Mouse (Mus musculus) granulocyte monocyte progenitor cell, adult 5-6 weeks (primary cell): Measurements from ENCODE around the gene Samd9l. TPM values are rescaled to one million over a fixed set of nuclear protein-coding genes. Genes with fewer than 3 reads are reported as not detected.
A peak's percentile ranks its signal among the peaks of the same experiment; 100 is the strongest.
"Not testable (repeated sequence)": the region's sequence is repeated elsewhere in the genome, so short reads cannot be mapped to it uniquely, and the experiment has no call there.

Experiments
- ATAC-seq: replicated peaks from 2 replicates; pipeline ENCODE4 v1.8.0; 2016; ENCODE audit warnings: mild to moderate bottlenecking, moderate TSS enrichment, inconsistent platforms; ENCODE audit not compliant: poor library complexity, severe bottlenecking
- total RNA-seq, 2 experiments: library from RNA; stranded (forward) in 1 of 2; stranded (reverse) in 1 of 2; fragments of 200-712, 200-1000 nt in 1 of 2; fragments of >200 nt in 1 of 2; fragmentation: Nextera tagmentation in 1 of 2; gene quantifications; 2 replicates each; pipeline ENCODE4 v1.2.3; 2014 to 2017

Samd9l gene
- total RNA-seq (2014; fragmentation: Nextera tagmentation) (1.6 and 3.2 TPM in 2 replicates), total RNA-seq (2017) (12.3 and 12.8 TPM in 2 replicates)

- ATAC-seq: peak; percentile 93
Observed at GRCm38 (mm10) chr6:3399340-3400068, at the start of gene Samd9l. Gene Samd9l, minus strand, starts transcription at chr6:3399572.

- peak; percentile 100 for ATAC-seq
Observed at GRCm38 (mm10) chr6:3447404-3447803, 48.0 kb upstream of the Samd9l start.

- ATAC-seq: no peak
Observed at GRCm38 (mm10) chr6:3443905-3444304, 44.5 kb upstream of the Samd9l start.

- ATAC-seq: no peak
Observed at GRCm38 (mm10) chr6:3436087-3436486, 36.7 kb upstream of the Samd9l start.

GRCm38 (mm10) chr6:3430976-3431375, 31.6 kb upstream of the Samd9l start:
- not testable (repeated sequence) for ATAC-seq

- ATAC-seq: peak; percentile 45
Observed at GRCm38 (mm10) chr6:3427047-3427446, 27.7 kb upstream of the Samd9l start.

GRCm38 (mm10) chr6:3425333-3425732, 26.0 kb upstream of the Samd9l start:
- ATAC-seq: peak; percentile 70

- ATAC-seq: peak; percentile 74
Observed at GRCm38 (mm10) chr6:3424613-3425277, 25.4 kb upstream of the Samd9l start.

- peak; percentile 63 for ATAC-seq
Observed at GRCm38 (mm10) chr6:3397182-3397906, 2.0 kb downstream of the Samd9l start.

GRCm38 (mm10) chr6:3395921-3396611, 3.3 kb downstream of the Samd9l start:
- not testable (repeated sequence) for ATAC-seq

- no peak for ATAC-seq
Observed at GRCm38 (mm10) chr6:3389995-3390394, 9.4 kb downstream of the Samd9l start.

GRCm38 (mm10) chr6:3386565-3386964, 12.8 kb downstream of the Samd9l start:
- peak; percentile 67 for ATAC-seq

GRCm38 (mm10) chr6:3384816-3385215, 14.6 kb downstream of the Samd9l start:
- ATAC-seq: peak; percentile 54

GRCm38 (mm10) chr6:3384115-3384791, 15.1 kb downstream of the Samd9l start:
- peak; percentile 66 for ATAC-seq

GRCm38 (mm10) chr6:3379146-3379545, 20.2 kb downstream of the Samd9l start:
- no peak for ATAC-seq

- peak; percentile 53 for ATAC-seq
Observed at GRCm38 (mm10) chr6:3376687-3377086, 22.7 kb downstream of the Samd9l start.

GRCm38 (mm10) chr6:3369527-3369926, 29.8 kb downstream of the Samd9l start:
- ATAC-seq: no peak

GRCm38 (mm10) chr6:3365609-3366008, 33.8 kb downstream of the Samd9l start:
- not testable (repeated sequence) for ATAC-seq

GRCm38 (mm10) chr6:3345924-3346597, 53.3 kb downstream of the Samd9l start:
- ATAC-seq: peak; percentile 92
